Mouse (Mus musculus) stomach, embryonic 16.5 days (tissue): Measurements from ENCODE around the gene Arhgef11. TPM values are rescaled to one million over a fixed set of nuclear protein-coding genes. Genes with fewer than 3 reads are reported as not detected.
"Not testable (repeated sequence)": the region's sequence is repeated elsewhere in the genome, so short reads cannot be mapped to it uniquely, and the experiment has no call there.

ENCODE experiments used
- ATAC-seq: fragments of 200-750 bp; cut with Nextera tagmentation; 2 replicates; pipeline ENCODE4 v1.8.0; 2017; ENCODE audit warnings: moderate number of reproducible peaks, moderate TSS enrichment; ENCODE audit not compliant: insufficient read depth, low FRiP score
- H3K27ac ChIP-seq: fragments of 300-500 bp; sonication (generic); 2 replicates; pipeline ENCODE4 v1.5.1; 2014; ENCODE audit warnings: low read length
- H3K27me3 ChIP-seq: fragments of 300-500 bp; sonication (generic); 2 replicates; pipeline ENCODE4 v1.6.1; 2014; ENCODE audit warnings: low read length, control low read depth, mixed read lengths; ENCODE audit not compliant: control insufficient read depth, insufficient read depth
- H3K36me3 ChIP-seq: fragments of 300-500 bp; sonication (generic); 2 replicates; pipeline ENCODE4 v1.6.1; 2014; ENCODE audit warnings: low read length; ENCODE audit not compliant: control insufficient read depth, insufficient read depth
- H3K4me1 ChIP-seq: fragments of 300-500 bp; sonication (generic); 2 replicates; pipeline ENCODE4 v1.6.1; 2014; ENCODE audit warnings: low read length, control low read depth, mixed read lengths; ENCODE audit not compliant: control insufficient read depth, insufficient read depth
- H3K4me2 ChIP-seq: fragments of 300-500 bp; sonication (generic); 2 replicates; pipeline ENCODE4 v1.6.1; 2014; ENCODE audit warnings: low read depth, low read length, mixed read lengths
- H3K4me3 ChIP-seq: fragments of 300-500 bp; sonication (generic); replicated peaks from 2 replicates; pipeline ENCODE4 v1.5.1; 2014; ENCODE audit warnings: mild to moderate bottlenecking, low read length
- H3K9ac ChIP-seq: fragments of 300-500 bp; sonication (generic); 2 replicates; pipeline ENCODE4 v1.6.1; 2014; ENCODE audit warnings: low read length
- H3K9me3 ChIP-seq: fragments of 300-500 bp; sonication (generic); replicated peaks from 2 replicates; pipeline ENCODE4 v1.6.1; 2016; ENCODE audit warnings: low read length, control low read depth; ENCODE audit not compliant: control insufficient read depth
- WGBS: fragments of 180-500 bp; shearing (Covaris S2); extraction: QIAGEN DNeasy Blood & Tissue Kit; methylation state at CpG from one replicate; pipeline ENCODE4 v1.1.7; 2014; 5-methylcytosine and 5-hydroxymethylcytosine counted together
- polyA plus RNA-seq: library from polyadenylated mRNA; unstranded; fragments of >200 nt; fragmentation: Nextera tagmentation; extraction: Ambion mirVana; gene quantifications from 2 replicates; pipeline ENCODE4 v1.2.1, GENCODE M21; 2015

The Arhgef11 gene
- polyA plus RNA-seq: 14.7 and 16.7 TPM in 2 replicates

GRCm38 (mm10) chr3:87616957-87617810 is at the start of gene Arhgef11:
TSS of gene Arhgef11 (plus strand) at chr3:87617559.
- Histone ChIP-seq H3K27ac (peak within 1 kb of the TSS; percentile 94), H3K9me3 (no peaks in the 10 kb centered on the region), H3K9ac (peak within 1 kb of the TSS; percentile 97), H3K27me3 (no peaks in the 10 kb centered on the region), H3K36me3 (no peaks in the 10 kb centered on the region), H3K4me2 (peak within 1 kb of the TSS; percentile 99), H3K4me3 (peak within 1 kb of the TSS; percentile 89), H3K4me1 (peaks cover 28% of the 10 kb centered on the region)
- WGBS: under 1% methylated on average over 90 of the region's 101 CpGs
- peak; percentile 94 for ATAC-seq

GRCm38 (mm10) chr3:87568681-87569080 is 48.7 kb upstream of the Arhgef11 start:
- Histone ChIP-seq H3K27ac (no peak overlapping the region), H3K4me1 (0 out of 2 replicates have a peak, but pooled peaks cover 4% of the 10 kb centered on the region), H3K27me3 (no peaks in the 10 kb centered on the region), H3K36me3 (no peaks in the 10 kb centered on the region), H3K9me3 (no peaks in the 10 kb centered on the region), H3K9ac (no peak overlapping the region), H3K4me3 (no peak overlapping the region), H3K4me2 (no peak overlapping the region)
- 97% methylated on average over 5 of the region's 5 CpGs for WGBS
- ATAC-seq: no peak

GRCm38 (mm10) chr3:87575766-87576165 is 41.6 kb upstream of the Arhgef11 start:
- 24% methylated on average over 6 of the region's 6 CpGs for WGBS
- H3K9me3 ChIP-seq: peaks cover 5% of the 10 kb centered on the region
- H3K4me2 ChIP-seq: no peak overlapping the region
- ATAC-seq: no peak
- H3K27me3 ChIP-seq: no peaks in the 10 kb centered on the region
- no peak overlapping the region for H3K4me3 ChIP-seq
- H3K27ac ChIP-seq: no peak overlapping the region
- H3K9ac ChIP-seq: no peak overlapping the region
- no peaks in the 10 kb centered on the region for H3K4me1 ChIP-seq
- no peaks in the 10 kb centered on the region for H3K36me3 ChIP-seq

- Histone ChIP-seq H3K9ac (no peak overlapping the region), H3K4me3 (no peak overlapping the region), H3K27me3 (no peaks in the 10 kb centered on the region), H3K9me3 (peaks cover 5% of the 10 kb centered on the region), H3K4me1 (no peaks in the 10 kb centered on the region), H3K4me2 (no peak overlapping the region), H3K36me3 (no peaks in the 10 kb centered on the region), H3K27ac (no peak overlapping the region)
- no peak for ATAC-seq
- 85% methylated on average over 4 of the region's 4 CpGs for WGBS
Observed at GRCm38 (mm10) chr3:87582259-87582658, 35.1 kb upstream of the Arhgef11 start.

- Histone ChIP-seq H3K9ac (no peak overlapping the region), H3K27ac (no peak overlapping the region), H3K36me3 (no peaks in the 10 kb centered on the region), H3K4me2 (no peak overlapping the region), H3K9me3 (no peaks in the 10 kb centered on the region), H3K4me3 (no peak overlapping the region), H3K27me3 (no peaks in the 10 kb centered on the region), H3K4me1 (no peaks in the 10 kb centered on the region)
- WGBS: 71% methylated on average over 5 of the region's 5 CpGs
- no peak for ATAC-seq
Observed at GRCm38 (mm10) chr3:87593793-87594192, 23.6 kb upstream of the Arhgef11 start.

- 68% methylated on average over 4 of the region's 4 CpGs for WGBS
- H3K4me1 ChIP-seq, H3K9ac ChIP-seq, ATAC-seq, H3K27ac ChIP-seq, H3K4me3 ChIP-seq, H3K9me3 ChIP-seq, H3K36me3 ChIP-seq, H3K4me2 ChIP-seq, H3K27me3 ChIP-seq: not testable (repeated sequence)
Observed at GRCm38 (mm10) chr3:87595328-87595727, 22.0 kb upstream of the Arhgef11 start.

GRCm38 (mm10) chr3:87601077-87601476 is 16.3 kb upstream of the Arhgef11 start:
- not testable (repeated sequence) for H3K27ac ChIP-seq, H3K4me3 ChIP-seq, H3K4me2 ChIP-seq, H3K4me1 ChIP-seq, ATAC-seq, H3K27me3 ChIP-seq, H3K9ac ChIP-seq, H3K36me3 ChIP-seq
- WGBS: 94% methylated on average over 15 of the region's 15 CpGs
- peaks cover 12% of the 10 kb centered on the region; the same call in 1 of the 2 replicates for H3K9me3 ChIP-seq

GRCm38 (mm10) chr3:87616354-87616753 is 1.0 kb upstream of the Arhgef11 start:
- 0 out of 2 replicates have a peak overlapping the region, but pooled peaks have one; percentile 88 for H3K9ac ChIP-seq
- H3K4me3 ChIP-seq: no peak overlapping the region
- no peak for ATAC-seq
- WGBS: 52% methylated on average over 4 of the region's 4 CpGs
- H3K36me3 ChIP-seq: no peaks in the 10 kb centered on the region
- H3K9me3 ChIP-seq: no peaks in the 10 kb centered on the region
- H3K4me1 ChIP-seq: peaks cover 26% of the 10 kb centered on the region
- no peak overlapping the region for H3K27ac ChIP-seq
- no peaks in the 10 kb centered on the region for H3K27me3 ChIP-seq
- peak overlapping the region; percentile 58 for H3K4me2 ChIP-seq

- Histone ChIP-seq H3K36me3 (no peaks in the 10 kb centered on the region), H3K4me1 (peaks cover 28% of the 10 kb centered on the region), H3K27me3 (no peaks in the 10 kb centered on the region), H3K4me3 (peak overlapping the region; percentile 89), H3K9me3 (no peaks in the 10 kb centered on the region), H3K27ac (peak overlapping the region; percentile 94), H3K9ac (peak overlapping the region; percentile 97), H3K4me2 (peak overlapping the region; percentile 99)
- no peak for ATAC-seq
- WGBS: under 1% methylated on average over 6 of the region's 6 CpGs
Observed at GRCm38 (mm10) chr3:87617811-87618130, 412 bp downstream of the Arhgef11 start.
